Mouse (Mus musculus) heart, postnatal 10 days (tissue): ENCODE measurements around the gene B3galt1. TPM values are rescaled to one million over a fixed set of nuclear protein-coding genes. Genes with fewer than 3 reads are reported as not detected.

Source experiments
- DNase-seq, 2 experiments: peaks; one replicate each; pipeline ENCODE4 v3.0.0; 2021
- intact Hi-C: fragments of 180-260 bp; cut with DNase I; formaldehyde crosslinking; loops from one replicate; pipeline ENCODE4 v1.15.1; 2025
- total RNA-seq, 2 experiments: library from RNA; stranded (reverse); gene quantifications; 2 replicates each; pipeline ENCODE4 v1.2.3; 2021

B3galt1 gene
- total RNA-seq, result 1 to 10 TPM; 4.4 to 5.2 TPM

DNA sequence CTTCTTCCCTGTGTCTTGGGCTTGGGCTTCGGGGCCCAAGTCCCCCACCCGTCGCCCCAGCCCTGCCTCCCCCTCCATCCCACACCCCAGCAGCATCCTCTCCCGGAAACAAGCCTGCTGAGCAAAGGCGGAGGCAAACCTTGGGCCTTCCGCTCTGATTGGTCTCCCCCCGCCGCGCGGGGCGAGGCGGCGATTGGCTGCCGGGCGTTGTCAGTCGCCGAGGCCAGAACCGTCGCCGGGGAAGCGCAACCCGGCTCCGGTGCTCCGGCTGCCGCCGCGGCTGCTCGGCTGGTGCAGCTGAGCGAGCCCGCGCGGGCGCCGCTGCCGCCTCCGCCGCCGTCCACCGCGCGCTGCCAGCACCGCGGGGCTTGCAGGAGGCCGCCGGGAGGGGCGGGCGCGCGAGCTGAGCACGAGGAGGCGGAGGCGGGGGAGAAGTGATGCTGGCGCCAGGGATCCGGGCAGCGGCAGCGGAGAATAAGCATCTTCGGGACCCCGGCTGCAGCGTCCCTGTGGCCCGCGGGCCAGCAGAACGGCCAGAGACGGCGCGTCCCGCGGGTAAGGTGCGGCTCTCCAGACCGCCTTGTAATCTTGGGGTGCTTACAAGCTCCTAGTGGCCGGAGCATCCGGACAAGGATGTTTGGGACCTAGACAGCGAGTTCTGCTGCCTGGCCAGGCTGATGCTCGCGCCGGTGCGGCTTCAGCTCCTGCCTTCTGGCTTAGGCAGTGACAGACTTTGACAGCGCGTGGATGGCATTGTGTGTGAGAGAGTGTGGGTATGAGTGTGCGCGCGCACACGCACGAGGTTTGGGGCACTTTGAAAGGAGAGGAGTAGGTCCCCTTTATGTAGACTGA, at the start of gene B3galt1:
Gene B3galt1 (plus strand): TSS at position 392 of the 852 bp plus-strand sequence.
- intact Hi-C loops, result loop anchor here (10.0 kb wide), 1 partner anchor 789 kb away; no protein-coding TSS in a partner anchor
- peak; percentile 88 to 90 for DNase-seq

DNA sequence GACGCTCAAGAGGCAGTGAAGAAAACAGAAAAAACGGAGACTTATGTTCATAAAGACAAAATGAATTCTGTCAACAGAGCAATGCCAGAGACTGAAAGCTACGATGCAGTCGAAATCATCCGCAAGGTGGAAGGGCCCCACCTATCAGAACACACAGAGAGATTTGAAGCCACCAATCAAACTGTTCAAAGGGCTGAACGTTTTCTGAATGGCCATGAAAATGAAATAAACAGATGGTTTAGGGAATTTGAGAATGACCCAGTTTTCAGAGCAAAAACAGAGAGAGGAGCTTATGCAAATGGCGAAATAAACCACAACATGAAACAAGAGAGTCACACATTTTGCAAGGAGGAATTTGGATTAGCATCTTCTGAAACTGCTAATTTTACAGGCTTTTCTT, 49.3 kb upstream of the B3galt1 start:
- intact Hi-C loops, result no loop called here
- DNase-seq, result no peak

GRCm38 (mm10) chr2:67535347-67535746, 30.3 kb upstream of the B3galt1 start:
- intact Hi-C loops, result no loop called here
- peak in 1 of 2 experiments; percentile 7 for DNase-seq

GRCm38 (mm10) chr2:67539426-67539825, 26.2 kb upstream of the B3galt1 start:
- intact Hi-C loops, result no loop called here
- peak; percentile 9 to 12 for DNase-seq

- intact Hi-C loops, result no loop called here
These were observed 23.5 kb upstream of the B3galt1 start for GRCm38 (mm10) chr2:67541957-67542696.

DNA sequence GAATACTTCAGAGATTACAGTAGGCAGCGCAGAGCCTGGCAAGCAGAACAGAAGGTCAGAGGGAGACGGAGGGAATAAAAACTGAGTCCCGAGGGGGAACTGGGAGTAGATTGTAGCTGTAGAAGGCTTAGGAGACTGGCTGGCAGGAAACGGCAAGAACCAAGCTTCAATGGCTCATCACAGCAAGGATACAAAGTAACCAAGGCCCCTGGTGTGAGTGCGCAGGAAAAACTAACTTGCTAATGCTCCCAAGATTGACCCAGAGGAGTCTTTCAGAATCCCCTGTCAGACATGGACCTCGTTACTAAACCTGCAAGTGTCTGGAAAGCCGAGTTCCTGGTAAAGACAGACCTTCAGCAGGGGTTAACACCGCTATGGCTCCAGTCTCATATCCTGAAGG, 21.2 kb upstream of the B3galt1 start:
- intact Hi-C loops, result no loop called here
- DNase-seq, result no peak

More at GRCm38 (mm10) chr2:67541957-67542696, 23.5 kb upstream of the B3galt1 start:
- DNase-seq, result no peak

- intact Hi-C loops, result loop anchor here (10.0 kb wide), 1 partner anchor 790 kb away; no protein-coding TSS in a partner anchor
- DNase-seq, result peak; percentile 47 to 52
These were observed 706 bp upstream of the B3galt1 start for GRCm38 (mm10) chr2:67564851-67565479.

GRCm38 (mm10) chr2:67566566-67566965, 895 bp downstream of the B3galt1 start:
- intact Hi-C loops, result loop anchor here (10.0 kb wide), 1 partner anchor 788 kb away; no protein-coding TSS in a partner anchor
- DNase-seq, result no peak

DNA sequence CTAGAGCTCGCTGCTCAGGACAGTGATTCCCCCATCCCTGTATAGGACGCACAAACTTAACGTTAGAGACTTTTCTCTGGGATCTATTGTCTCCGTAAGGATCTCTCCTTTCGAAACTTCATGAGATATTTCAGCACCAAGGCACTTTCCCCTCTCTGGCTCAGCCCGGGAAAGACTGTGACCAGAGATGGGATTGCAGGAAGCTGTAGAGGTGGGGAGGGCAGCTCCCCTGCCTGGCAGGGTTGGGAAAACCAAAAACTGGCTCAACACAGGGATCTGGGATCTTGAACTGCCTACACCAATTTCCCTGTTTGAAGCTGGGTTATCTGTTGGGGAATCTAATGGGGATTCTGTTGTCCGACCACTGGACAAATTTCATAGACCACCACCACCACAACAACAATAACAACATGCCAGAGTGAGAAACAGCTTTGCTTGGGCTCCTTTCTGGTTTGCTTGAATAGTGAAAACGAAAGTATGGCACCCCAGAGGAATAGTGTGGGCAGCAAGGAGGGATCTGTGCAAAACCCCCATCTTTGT, 1.5 kb downstream of the B3galt1 start:
- peak in 1 of 2 experiments; percentile 6 for DNase-seq
- intact Hi-C loops, result loop anchor here (10.0 kb wide), 1 partner anchor 788 kb away; no protein-coding TSS in a partner anchor

DNA sequence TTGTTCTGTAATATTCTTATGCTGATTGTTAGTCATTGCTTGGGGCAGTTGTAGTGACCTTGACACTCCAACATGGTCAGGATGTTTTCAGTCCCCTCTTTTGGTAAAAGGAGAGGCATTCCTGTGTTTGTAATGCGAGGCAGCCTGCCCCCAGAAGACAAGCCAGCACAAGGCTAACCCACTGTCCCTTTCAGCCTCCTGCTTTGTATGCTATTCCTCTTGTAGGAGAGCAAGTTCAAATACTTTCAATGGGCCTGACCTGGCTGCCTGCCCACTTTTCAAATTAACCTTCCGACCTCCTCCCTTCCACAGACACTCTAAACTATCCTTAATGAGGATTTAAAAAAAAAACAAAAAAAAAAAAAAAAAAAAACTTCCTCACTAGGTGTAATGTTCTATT, 11.0 kb downstream of the B3galt1 start:
- intact Hi-C loops, result no loop called here
- DNase-seq, result no peak

DNA sequence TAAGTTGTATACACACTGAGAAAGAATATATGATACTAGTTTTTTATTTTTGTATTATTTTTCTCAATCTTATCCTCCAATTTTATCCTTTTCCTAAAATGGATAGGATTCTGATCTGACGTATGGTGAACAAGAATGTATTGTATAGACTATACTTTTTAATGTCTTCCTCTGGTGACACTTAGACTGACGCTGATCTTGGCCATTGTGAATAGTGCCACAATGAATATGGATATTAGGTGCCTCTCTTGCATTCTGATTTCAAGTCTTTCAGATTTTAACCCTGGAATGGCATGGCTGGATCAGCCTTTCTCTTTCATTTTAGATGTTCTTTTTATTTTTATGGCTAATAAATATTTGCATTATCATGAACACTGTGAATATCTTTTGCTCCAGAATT, 17.4 kb downstream of the B3galt1 start:
- DNase-seq, result no peak
- intact Hi-C loops, result no loop called here

DNA sequence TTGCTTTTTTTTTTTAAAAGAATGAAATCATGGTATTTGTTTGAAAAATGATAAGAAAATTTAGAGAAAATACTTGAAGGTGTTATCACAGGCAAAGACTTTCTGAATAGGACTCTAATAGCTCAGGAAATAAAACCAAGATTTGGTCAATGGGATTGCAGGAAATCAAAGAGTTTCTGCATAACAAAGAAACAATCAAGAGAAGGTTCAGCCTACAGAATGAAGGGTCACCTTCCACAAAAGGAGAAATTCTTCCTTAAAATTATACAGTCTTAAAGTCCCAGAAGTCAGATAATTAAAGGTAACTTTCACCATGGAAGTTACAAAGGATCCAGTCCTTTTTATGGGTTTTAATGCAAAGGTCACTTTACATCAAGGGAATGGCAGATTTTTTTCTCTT, 24.7 kb downstream of the B3galt1 start:
- intact Hi-C loops, result no loop called here

DNA sequence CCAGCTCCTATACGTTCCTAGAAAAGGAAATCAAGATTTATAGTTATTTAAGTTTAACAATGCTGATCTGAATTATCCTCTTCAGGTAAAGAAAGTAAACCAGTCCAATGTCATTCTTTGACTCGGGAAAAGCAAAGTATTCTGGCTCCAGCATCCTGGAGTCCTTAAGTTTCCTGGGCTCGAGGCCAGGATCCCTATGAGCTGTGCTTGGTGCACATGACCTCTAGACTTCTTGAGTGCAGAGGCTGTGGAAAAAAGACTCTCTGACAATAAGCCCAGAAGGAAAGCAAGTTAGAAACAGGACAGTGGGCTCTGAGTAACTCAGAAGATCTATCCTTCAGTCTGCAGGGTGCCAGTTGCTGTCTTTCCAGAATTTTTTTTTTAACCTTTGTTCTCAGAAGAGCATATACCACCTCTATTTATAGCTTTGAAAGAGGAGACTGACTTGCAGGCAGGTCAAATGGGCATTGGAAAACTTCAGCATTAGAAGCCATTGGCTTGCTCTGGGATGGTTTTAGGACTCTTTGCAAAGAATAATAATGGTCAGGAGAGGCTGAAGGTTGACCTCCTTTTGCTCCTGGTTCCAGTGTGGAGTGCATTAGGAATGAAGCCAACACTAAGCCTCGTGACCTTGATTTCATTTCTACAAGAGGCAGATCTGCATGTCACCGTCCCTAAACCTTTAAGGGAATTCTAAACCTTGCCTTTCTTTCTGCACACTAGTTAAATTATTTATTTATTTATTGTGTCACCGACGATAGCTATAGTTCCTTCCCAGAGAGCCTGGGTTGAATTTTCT, 26.4 kb downstream of the B3galt1 start:
- peak; percentile 69 to 71 for DNase-seq
- intact Hi-C loops, result no loop called here

More for the DNA sequence above, 24.7 kb downstream of the B3galt1 start:
- DNase-seq, result no peak

GRCm38 (mm10) chr2:67622902-67623301, 57.2 kb downstream of the B3galt1 start:
- intact Hi-C loops, result no loop called here

GRCm38 (mm10) chr2:67627667-67628066, 62.0 kb downstream of the B3galt1 start:
- intact Hi-C loops, result no loop called here
- DNase-seq, result peak; percentile 15 to 19

More at GRCm38 (mm10) chr2:67622902-67623301, 57.2 kb downstream of the B3galt1 start:
- DNase-seq, result no peak

DNA sequence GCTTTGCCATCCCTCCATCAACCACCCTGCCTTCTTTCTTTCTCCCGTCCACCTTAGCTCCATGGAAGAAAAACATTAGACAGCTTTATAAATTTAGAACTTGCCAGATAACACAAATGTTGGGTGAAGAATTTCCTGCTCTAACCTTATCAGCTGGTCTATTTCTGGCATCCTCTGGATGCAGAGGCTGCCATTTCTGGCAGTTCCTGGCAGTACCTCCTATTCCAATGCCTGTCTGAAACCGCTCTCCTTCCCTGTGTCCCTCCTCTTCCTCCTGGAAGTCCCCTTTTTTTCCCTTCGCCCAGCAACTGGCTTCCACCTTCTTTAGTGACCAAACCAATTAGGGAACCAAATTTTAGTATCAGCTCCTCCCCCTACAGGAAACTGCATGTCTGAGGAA, 62.6 kb downstream of the B3galt1 start:
- DNase-seq, result peak; percentile 55 to 62
- intact Hi-C loops, result no loop called here

- DNase-seq, result no peak
- intact Hi-C loops, result no loop called here
These were observed 89.2 kb downstream of the B3galt1 start for GRCm38 (mm10) chr2:67654847-67655246.

- intact Hi-C loops, result no loop called here
- no peak for DNase-seq
These were observed 91.7 kb downstream of the B3galt1 start for GRCm38 (mm10) chr2:67657372-67657771.

DNA sequence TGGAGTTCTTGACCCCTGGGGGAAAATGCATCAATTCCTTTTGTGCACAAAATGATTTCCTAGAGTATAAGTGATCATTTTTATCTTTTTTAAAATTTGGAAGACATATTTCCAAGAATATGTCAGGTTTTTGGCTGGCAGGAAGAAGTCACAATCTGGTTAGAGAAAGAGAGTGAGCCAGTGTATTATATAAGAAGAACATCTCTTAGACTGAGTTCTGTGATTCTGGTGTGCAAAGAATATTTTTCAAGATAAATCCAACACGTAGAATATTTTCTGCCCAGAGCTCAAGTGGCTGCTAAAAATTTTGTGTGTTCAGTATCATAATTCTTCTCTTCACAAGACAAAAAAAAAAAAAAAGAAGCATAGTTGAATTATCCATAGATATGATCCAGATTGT, 92.4 kb downstream of the B3galt1 start:
- intact Hi-C loops, result no loop called here

DNA sequence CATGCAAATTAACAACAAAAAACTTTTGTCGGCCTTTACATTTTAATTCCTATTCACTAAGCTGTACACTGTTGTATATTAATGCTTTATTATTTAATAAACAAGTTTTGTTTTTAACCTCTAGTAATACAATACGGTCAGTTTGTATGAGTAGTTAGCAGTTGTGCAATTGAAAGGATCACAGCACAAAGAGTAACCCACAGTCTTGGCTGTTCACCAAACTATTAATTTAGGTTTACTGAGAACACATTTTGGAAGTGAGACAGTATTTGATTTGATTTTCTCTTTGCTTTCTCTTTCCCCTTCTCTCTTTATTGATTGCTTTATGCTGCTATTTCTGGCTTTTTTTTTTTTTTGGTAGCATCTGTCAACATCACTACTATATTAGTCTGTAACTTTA, 106.0 kb downstream of the B3galt1 start:
- intact Hi-C loops, result no loop called here
- no peak for DNase-seq

More for the DNA sequence above, 92.4 kb downstream of the B3galt1 start:
- DNase-seq, result no peak
